In the genomic region with DNA sequence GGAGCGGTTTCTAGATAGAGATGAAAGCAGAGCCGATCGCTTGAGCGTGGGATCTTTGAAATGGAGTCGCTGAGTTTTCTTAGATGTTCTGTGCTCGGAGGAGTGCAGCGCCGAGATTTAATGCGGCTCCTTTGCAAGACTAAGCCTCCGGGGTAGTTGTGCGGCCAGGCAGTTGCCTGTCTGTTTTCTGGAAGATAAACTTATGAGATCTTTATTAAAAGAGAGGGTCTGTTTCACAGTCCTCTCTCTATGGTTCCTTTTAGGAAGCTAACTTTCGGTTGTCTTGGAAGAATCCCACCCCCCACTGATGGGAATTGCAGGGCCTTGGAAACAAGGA, we compare ENCODE assay signal across 8 mouse cellular contexts. TPM values are rescaled to one million over a fixed set of nuclear protein-coding genes. Genes with fewer than 3 reads are reported as not detected.
DNase-seq lines count a peak whose midpoint lies in the region; ATAC-seq and TF ChIP-seq lines count a peak whose summit lies in the region.

No protein-coding gene starts in this region.

- H3K9ac ChIP-seq in kidney, embryonic 14.5 days (ENCODE audit: low read depth, low read length): peak overlapping the region; percentile 79
- peak overlapping the region; percentile 68 for H3K9ac ChIP-seq in hindbrain, embryonic 14.5 days
- peak overlapping the region; percentile 56 for H3K9ac ChIP-seq in midbrain, embryonic 15.5 days

- WGBS in kidney, embryonic 14.5 days: under 1% methylated on average over 12 of the region's 12 CpGs
- WGBS in hindbrain, embryonic 14.5 days: under 1% methylated on average over 12 of the region's 12 CpGs
- WGBS in midbrain, embryonic 15.5 days: under 1% methylated on average over 12 of the region's 12 CpGs

- DNase-seq in kidney, postnatal 4 days: no peak
- DNase-seq in hindbrain, embryonic 14.5 days (ENCODE audit: low spot score): peak; percentile 36
- no peak for DNase-seq in gastrocnemius, postnatal 36 days
- DNase-seq in adrenal gland, adult (ENCODE audit: inconsistent age in 2 of 2, low spot score in 1 of 2): no peak

- no peaks in the 10 kb centered on the region for H3K27me3 ChIP-seq in kidney, embryonic 14.5 days (ENCODE audit: control insufficient read depth, insufficient read depth, low read length)
- H3K27me3 ChIP-seq in hindbrain, embryonic 14.5 days (ENCODE audit: control insufficient read depth, insufficient read depth, low read length): no peaks in the 10 kb centered on the region
- H3K27me3 ChIP-seq in midbrain, embryonic 15.5 days (replicated peaks): no peaks in the 10 kb centered on the region

- no peaks in the 10 kb centered on the region for H3K36me3 ChIP-seq in kidney, embryonic 14.5 days (ENCODE audit: control insufficient read depth, insufficient read depth, low read length)
- H3K36me3 ChIP-seq in hindbrain, embryonic 14.5 days (replicated peaks; ENCODE audit: control insufficient read depth, insufficient read depth): no peaks in the 10 kb centered on the region
- no peaks in the 10 kb centered on the region for H3K36me3 ChIP-seq in midbrain, embryonic 15.5 days (replicated peaks)

- intact Hi-C loops in gastrocnemius, postnatal 36 days (cut with DNase I): loop anchor here (5.0 kb wide), 3 partner anchors 39 to 74 kb away; no protein-coding TSS in a partner anchor

- H3K4me3 ChIP-seq in kidney, embryonic 14.5 days (ENCODE audit: low read length): peak overlapping the region; percentile 81
- H3K4me3 ChIP-seq in cortical plate, adult 2 months (ENCODE audit: insufficient read depth, low read length): peak overlapping the region; percentile 90
- peak overlapping the region; percentile 66 for H3K4me3 ChIP-seq in hindbrain, embryonic 14.5 days (replicated peaks; ENCODE audit: low read length)
- H3K4me3 ChIP-seq in midbrain, embryonic 15.5 days: peak overlapping the region; percentile 93

- no peaks in the 10 kb centered on the region for H3K9me3 ChIP-seq in kidney, embryonic 14.5 days (ENCODE audit: control insufficient read depth, low read length)
- H3K9me3 ChIP-seq in hindbrain, embryonic 14.5 days (ENCODE audit: control insufficient read depth, low read length): no peaks in the 10 kb centered on the region
- no peaks in the 10 kb centered on the region for H3K9me3 ChIP-seq in midbrain, embryonic 15.5 days

- peak overlapping the region; percentile 80 for H3K4me2 ChIP-seq in kidney, embryonic 14.5 days (replicated peaks; ENCODE audit: low read depth, low read length)
- peak overlapping the region; percentile 87 for H3K4me2 ChIP-seq in hindbrain, embryonic 14.5 days (replicated peaks)
- peak overlapping the region; percentile 94 for H3K4me2 ChIP-seq in midbrain, embryonic 15.5 days

- ATAC-seq in kidney, embryonic 14.5 days (ENCODE audit: low FRiP score, low TSS enrichment): no peak
- no peak for ATAC-seq in hindbrain, embryonic 14.5 days (ENCODE audit: low FRiP score)
- ATAC-seq in midbrain, embryonic 15.5 days (replicated peaks): no peak
- no peak for ATAC-seq in monocyte, adult 5-6 weeks (replicated peaks; ENCODE audit: insufficient number of reproducible peaks, low FRiP score, low TSS enrichment, poor library complexity, severe bottlenecking)

- no peak for TF ChIP-seq POLR2A in cortical plate, adult 2 months (IDR thresholded peaks at IDR 0.05; ENCODE audit: extremely low read depth, insufficient read depth, low read length)

- TF ChIP-seq CTCF in cortical plate, adult 2 months (IDR thresholded peaks at IDR 0.05; ENCODE audit: extremely low read depth, insufficient read depth, low read length): no peak

- peaks cover 11% of the 10 kb centered on the region for H3K4me1 ChIP-seq in kidney, embryonic 14.5 days (ENCODE audit: control insufficient read depth, insufficient read depth, low read length)
- H3K4me1 ChIP-seq in cortical plate, adult 2 months (ENCODE audit: control insufficient read depth, insufficient read depth, low read length): no peaks in the 10 kb centered on the region
- peaks cover under 1% of the 10 kb centered on the region; the same call in 1 of the 2 replicates for H3K4me1 ChIP-seq in hindbrain, embryonic 14.5 days (replicated peaks; ENCODE audit: control insufficient read depth, insufficient read depth, low read length)
- H3K4me1 ChIP-seq in midbrain, embryonic 15.5 days: peaks cover 3% of the 10 kb centered on the region; the same call in 1 of the 2 replicates

- peak overlapping the region; percentile 87 for H3K27ac ChIP-seq in kidney, embryonic 14.5 days (ENCODE audit: low read depth, low read length)
- no peak overlapping the region for H3K27ac ChIP-seq in cortical plate, adult 2 months (ENCODE audit: insufficient read depth, low read length)
- peak overlapping the region; percentile 68 for H3K27ac ChIP-seq in hindbrain, embryonic 14.5 days
- H3K27ac ChIP-seq in midbrain, embryonic 15.5 days: peak overlapping the region; percentile 75

RNA-seq across cellular contexts. Expression of gene Fat1, which starts 3.4 kb away (rescaled TPM):
- 22.2 and 39.7 TPM in 2 replicates for polyA plus RNA-seq in kidney, embryonic 14.5 days (2014; fragmentation: Nextera tagmentation; extraction: Ambion mirVana)
- 17.4 and 18.9 TPM in 2 replicates for polyA plus RNA-seq in cortical plate, adult 2 months (2012; rRNA removed)
- polyA plus RNA-seq in hindbrain, embryonic 14.5 days (2014; fragmentation: Nextera tagmentation; extraction: Ambion mirVana): 25.3 and 28.8 TPM in 2 replicates
- 11.8 and 14.0 TPM in 2 replicates for polyA plus RNA-seq in midbrain, embryonic 15.5 days (2015; fragmentation: Nextera tagmentation; extraction: Ambion mirVana)
- total RNA-seq in gastrocnemius, postnatal 36 days (2021): 1 to 10 TPM; 3.4 to 4.3 TPM
- 0.10 to 0.11 TPM in 2 of 3 replicates, not detected in the other for total RNA-seq in monocyte, adult 5-6 weeks (2017)
